Mouse (Mus musculus): ENCODE results near the gene Ndufs7. TPM values are rescaled to one million over a fixed set of nuclear protein-coding genes. Genes with fewer than 3 reads are reported as not detected.
A peak's percentile ranks its signal among the peaks of the same experiment; 100 is the strongest.
"Not testable (repeated sequence)": the region's sequence is repeated elsewhere in the genome, so short reads cannot be mapped to it uniquely, and the experiment has no call there.

The Ndufs7 gene
- polyA plus RNA-seq (2016; fragmentation: Nextera tagmentation; extraction: Ambion mirVana), result 260 and 269 TPM in 2 replicates

- Histone ChIP-seq H3K9ac (peak within 1 kb of the TSS; percentile 76), H3K9me3 (no peaks in the 10 kb centered on the region), H3K4me3 (peak within 1 kb of the TSS; percentile 81), H3K4me2 (replicated peaks) (peak within 1 kb of the TSS; percentile 95), H3K27me3 (no peaks in the 10 kb centered on the region), H3K36me3 (peaks cover 17% of the 10 kb centered on the region), H3K4me1 (peaks cover 19% of the 10 kb centered on the region), H3K27ac (peak within 1 kb of the TSS; percentile 86)
- WGBS, result under 1% methylated on average over 53 of the region's 53 CpGs
- peak; percentile 84 for ATAC-seq (ENCODE audit: insufficient number of reproducible peaks, insufficient read depth, low FRiP score, low TSS enrichment)
Measured at GRCm38 (mm10) chr10:80248971-80249640, at the start of gene Ndufs7. Ndufs7 (plus strand) TSS chr10:80249121.

- H3K4me3 ChIP-seq, result no peak overlapping the region
Measured at GRCm38 (mm10) chr10:80199440-80200008, 49.4 kb upstream of the Ndufs7 start.

GRCm38 (mm10) chr10:80200485-80200884 is 48.4 kb upstream of the Ndufs7 start:
- H3K4me2 ChIP-seq (replicated peaks), result no peak overlapping the region
- no peak overlapping the region for H3K9ac ChIP-seq
- 66% methylated on average over 6 of the region's 6 CpGs for WGBS
- H3K36me3 ChIP-seq, result no peaks in the 10 kb centered on the region
- H3K9me3 ChIP-seq, result no peaks in the 10 kb centered on the region
- ATAC-seq (ENCODE audit: insufficient number of reproducible peaks, insufficient read depth, low FRiP score, low TSS enrichment), result no peak
- 0 out of 2 replicates have a peak, but pooled peaks cover 7% of the 10 kb centered on the region for H3K4me1 ChIP-seq
- no peak overlapping the region for H3K27ac ChIP-seq
- H3K27me3 ChIP-seq, result no peaks in the 10 kb centered on the region
- no peak overlapping the region for H3K4me3 ChIP-seq

More at GRCm38 (mm10) chr10:80199440-80200008, 49.4 kb upstream of the Ndufs7 start:
- Histone ChIP-seq H3K27ac (no peak overlapping the region), H3K9me3 (no peaks in the 10 kb centered on the region), H3K36me3 (no peaks in the 10 kb centered on the region), H3K9ac (no peak overlapping the region), H3K4me1 (0 out of 2 replicates have a peak, but pooled peaks cover 7% of the 10 kb centered on the region), H3K27me3 (no peaks in the 10 kb centered on the region), H3K4me2 (replicated peaks) (no peak overlapping the region)
- 48% methylated on average over 3 of the region's 3 CpGs for WGBS
- ATAC-seq (ENCODE audit: insufficient number of reproducible peaks, insufficient read depth, low FRiP score, low TSS enrichment), result peak; percentile 54

- H3K4me1 ChIP-seq, result peaks cover 7% of the 10 kb centered on the region
- no peak overlapping the region for H3K4me3 ChIP-seq
- peaks cover 6% of the 10 kb centered on the region; the same call in 1 of the 2 replicates for H3K27me3 ChIP-seq
- WGBS, result 23% methylated on average over 7 of the region's 7 CpGs
- no peak overlapping the region for H3K4me2 ChIP-seq (replicated peaks)
- H3K36me3 ChIP-seq, result no peaks in the 10 kb centered on the region
- H3K27ac ChIP-seq, result no peak overlapping the region
- no peak overlapping the region for H3K9ac ChIP-seq
- H3K9me3 ChIP-seq, result no peaks in the 10 kb centered on the region
- ATAC-seq (ENCODE audit: insufficient number of reproducible peaks, insufficient read depth, low FRiP score, low TSS enrichment), result no peak
Measured at GRCm38 (mm10) chr10:80204055-80204454, 44.9 kb upstream of the Ndufs7 start.

- WGBS, result 59% methylated on average over 1 of the region's 1 CpGs
- H3K9me3 ChIP-seq, result no peaks in the 10 kb centered on the region
- no peak for ATAC-seq (ENCODE audit: insufficient number of reproducible peaks, insufficient read depth, low FRiP score, low TSS enrichment)
- H3K36me3 ChIP-seq, result no peaks in the 10 kb centered on the region
- H3K4me2 ChIP-seq (replicated peaks), result no peak overlapping the region
- no peak overlapping the region for H3K27ac ChIP-seq
- peaks cover 8% of the 10 kb centered on the region for H3K4me1 ChIP-seq
- no peak overlapping the region for H3K9ac ChIP-seq
- no peak overlapping the region for H3K4me3 ChIP-seq
- H3K27me3 ChIP-seq, result peaks cover 9% of the 10 kb centered on the region; the same call in 1 of the 2 replicates
Measured at GRCm38 (mm10) chr10:80207201-80207600, 41.7 kb upstream of the Ndufs7 start.

- H3K9ac ChIP-seq, result no peak overlapping the region
- 43% methylated on average over 10 of the region's 10 CpGs for WGBS
- no peak for ATAC-seq (ENCODE audit: insufficient number of reproducible peaks, insufficient read depth, low FRiP score, low TSS enrichment)
- H3K36me3 ChIP-seq, result no peaks in the 10 kb centered on the region
- H3K27me3 ChIP-seq, result peaks cover 9% of the 10 kb centered on the region; the same call in 1 of the 2 replicates
- no peak overlapping the region for H3K27ac ChIP-seq
- H3K9me3 ChIP-seq, result no peaks in the 10 kb centered on the region
- no peak overlapping the region for H3K4me2 ChIP-seq (replicated peaks)
- H3K4me3 ChIP-seq, result no peak overlapping the region
- H3K4me1 ChIP-seq, result peaks cover 8% of the 10 kb centered on the region
Measured at GRCm38 (mm10) chr10:80207676-80208075, 41.2 kb upstream of the Ndufs7 start.

GRCm38 (mm10) chr10:80208248-80208647 is 40.7 kb upstream of the Ndufs7 start:
- H3K36me3 ChIP-seq, result no peaks in the 10 kb centered on the region
- H3K4me2 ChIP-seq (replicated peaks), result no peak overlapping the region
- peaks cover 9% of the 10 kb centered on the region; the same call in 1 of the 2 replicates for H3K27me3 ChIP-seq
- H3K9ac ChIP-seq, result 0 out of 2 replicates have a peak overlapping the region, but pooled peaks have one; percentile 1
- WGBS, result 70% methylated on average over 4 of the region's 4 CpGs
- H3K27ac ChIP-seq, result no peak overlapping the region
- peaks cover 8% of the 10 kb centered on the region for H3K4me1 ChIP-seq
- H3K9me3 ChIP-seq, result no peaks in the 10 kb centered on the region
- H3K4me3 ChIP-seq, result no peak overlapping the region
- no peak for ATAC-seq (ENCODE audit: insufficient number of reproducible peaks, insufficient read depth, low FRiP score, low TSS enrichment)

- Histone ChIP-seq H3K36me3 (no peaks in the 10 kb centered on the region), H3K27ac (0 out of 2 replicates have a peak overlapping the region, but pooled peaks have one; percentile 7), H3K4me1 (peaks cover 8% of the 10 kb centered on the region), H3K4me2 (replicated peaks) (peak overlapping the region; percentile 18; the same call in 1 of the 2 replicates), H3K9ac (0 out of 2 replicates have a peak overlapping the region, but pooled peaks have one; percentile 1), H3K9me3 (no peaks in the 10 kb centered on the region), H3K4me3 (no peak overlapping the region), H3K27me3 (peaks cover 9% of the 10 kb centered on the region; the same call in 1 of the 2 replicates)
- WGBS, result 13% methylated on average over 24 of the region's 24 CpGs
- ATAC-seq (ENCODE audit: insufficient number of reproducible peaks, insufficient read depth, low FRiP score, low TSS enrichment), result 0 out of 2 replicates have a peak, but pooled peaks have one; percentile 41
Measured at GRCm38 (mm10) chr10:80208841-80209371, 40.0 kb upstream of the Ndufs7 start.

GRCm38 (mm10) chr10:80211547-80212103 is 37.3 kb upstream of the Ndufs7 start:
- H3K4me3 ChIP-seq; H3K36me3 ChIP-seq; H3K4me2 ChIP-seq (replicated peaks); ATAC-seq (ENCODE audit: insufficient number of reproducible peaks, insufficient read depth, low FRiP score, low TSS enrichment); H3K27ac ChIP-seq; H3K9me3 ChIP-seq; H3K27me3 ChIP-seq; H3K9ac ChIP-seq: not testable (repeated sequence)
- peaks cover 10% of the 10 kb centered on the region for H3K4me1 ChIP-seq
- 56% methylated on average over 7 of the region's 7 CpGs for WGBS

GRCm38 (mm10) chr10:80215048-80215772 is 33.7 kb upstream of the Ndufs7 start:
- 0 out of 2 replicates have a peak overlapping the region, but pooled peaks have one; percentile 3 for H3K27ac ChIP-seq
- no peaks in the 10 kb centered on the region for H3K36me3 ChIP-seq
- H3K4me2 ChIP-seq (replicated peaks), result no peak overlapping the region
- no peak overlapping the region for H3K9ac ChIP-seq
- whole genome bisulfite sequencing, result 23% methylated on average over 16 of the region's 16 CpGs
- ATAC-seq (ENCODE audit: insufficient number of reproducible peaks, insufficient read depth, low FRiP score, low TSS enrichment), result no peak
- no peak overlapping the region for H3K4me3 ChIP-seq
- no peaks in the 10 kb centered on the region for H3K9me3 ChIP-seq
- no peaks in the 10 kb centered on the region for H3K27me3 ChIP-seq
- peaks cover 2% of the 10 kb centered on the region; the same call in 1 of the 2 replicates for H3K4me1 ChIP-seq

- WGBS, result 52% methylated on average over 6 of the region's 9 CpGs
- Histone ChIP-seq H3K4me2 (replicated peaks) (no peak overlapping the region), H3K27me3 (no peaks in the 10 kb centered on the region), H3K9ac (no peak overlapping the region), H3K4me1 (peaks cover 11% of the 10 kb centered on the region; the same call in 1 of the 2 replicates), H3K4me3 (no peak overlapping the region), H3K27ac (no peak overlapping the region), H3K9me3 (no peaks in the 10 kb centered on the region), H3K36me3 (no peaks in the 10 kb centered on the region)
- ATAC-seq (ENCODE audit: insufficient number of reproducible peaks, insufficient read depth, low FRiP score, low TSS enrichment), result no peak
Measured at GRCm38 (mm10) chr10:80220676-80221075, 28.2 kb upstream of the Ndufs7 start.
